ENCODE assay signal across 38 mouse cellular contexts in the genomic region with DNA sequence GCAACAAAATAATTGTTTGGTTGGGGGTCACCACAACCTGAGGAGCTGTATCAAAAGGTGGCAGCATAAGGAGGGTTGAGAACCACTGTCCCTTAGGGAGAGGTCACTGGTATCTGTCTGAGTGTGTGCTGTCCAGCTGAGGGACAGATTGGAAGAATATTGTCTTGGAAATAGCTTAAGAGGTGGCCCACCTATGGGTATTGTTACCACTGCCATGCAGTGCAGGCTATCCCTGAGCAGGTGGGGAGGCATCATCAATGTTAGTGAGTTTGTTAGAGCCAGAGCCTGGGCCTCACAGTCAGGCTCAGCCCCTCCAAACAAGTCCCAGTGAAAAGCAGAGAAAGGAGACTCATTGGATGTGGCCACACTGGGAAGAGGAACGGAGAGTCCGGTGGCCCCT. TPM values are rescaled to one million over a fixed set of nuclear protein-coding genes. Genes with fewer than 3 reads are reported as not detected.
"Had no signal": no experiment of that assay in that cellular context is flagged by ENCODE, and none has a peak within 500 bp of the region (broad histone marks: within the 10 kb centered on the region; RNA-seq: fewer than 3 reads in every experiment).

No protein-coding gene starts in this region.

- H3K27ac ChIP-seq: embryonic facial prominence, embryonic 10.5 days; embryonic facial prominence, embryonic 12.5 days; embryonic facial prominence, embryonic 13.5 days; embryonic facial prominence, embryonic 15.5 days; forebrain, embryonic 10.5 days; forebrain, embryonic 12.5 days; forebrain, embryonic 13.5 days; forebrain, embryonic 15.5 days; gastrocnemius, adult 2 months; heart, adult 2 months; heart, embryonic 10.5 days had no signal

- H3K36me3 ChIP-seq: embryonic facial prominence, embryonic 10.5 days; embryonic facial prominence, embryonic 12.5 days; embryonic facial prominence, embryonic 13.5 days; embryonic facial prominence, embryonic 15.5 days; forebrain, embryonic 10.5 days; forebrain, embryonic 12.5 days; forebrain, embryonic 15.5 days; heart, embryonic 10.5 days had no signal

- H3K4me2 ChIP-seq: embryonic facial prominence, embryonic 12.5 days; embryonic facial prominence, embryonic 13.5 days; embryonic facial prominence, embryonic 15.5 days; forebrain, embryonic 12.5 days; forebrain, embryonic 13.5 days; forebrain, embryonic 15.5 days had no signal

- H3K9me3 ChIP-seq: embryonic facial prominence, embryonic 10.5 days; embryonic facial prominence, embryonic 12.5 days; embryonic facial prominence, embryonic 13.5 days; embryonic facial prominence, embryonic 15.5 days; forebrain, embryonic 10.5 days; forebrain, embryonic 12.5 days; forebrain, embryonic 13.5 days; forebrain, embryonic 15.5 days; heart, embryonic 10.5 days had no signal

- H3K4me3 ChIP-seq: embryonic facial prominence, embryonic 10.5 days; embryonic facial prominence, embryonic 12.5 days; embryonic facial prominence, embryonic 13.5 days; embryonic facial prominence, embryonic 15.5 days; erythroblast, embryonic 14.5 days; forebrain, embryonic 10.5 days; forebrain, embryonic 12.5 days; forebrain, embryonic 13.5 days; forebrain, embryonic 15.5 days; gastrocnemius, adult 2 months; heart, adult 2 months; heart, embryonic 10.5 days had no signal

- H3K27me3 ChIP-seq: embryonic facial prominence, embryonic 12.5 days; embryonic facial prominence, embryonic 13.5 days; embryonic facial prominence, embryonic 15.5 days; forebrain, embryonic 12.5 days; forebrain, embryonic 13.5 days; forebrain, embryonic 15.5 days had no signal

- DNase-seq: cerebellum, adult 2 months; cerebellum, adult 8-10 months; cerebellum, adult 9-10 months; cerebellum, adult 9-11 months; cerebellum, postnatal 10 days; cerebellum, postnatal 14 days; cerebellum, postnatal 25 days; cerebellum, postnatal 36 days; embryo, embryonic 11 days; forebrain, postnatal 0 days; gastrocnemius, adult 2 months; gastrocnemius, postnatal 10 days; gastrocnemius, postnatal 14 days; gastrocnemius, postnatal 25 days; gastrocnemius, postnatal 36 days; heart, adult 2 months had no signal

- H3K9ac ChIP-seq: embryonic facial prominence, embryonic 12.5 days; embryonic facial prominence, embryonic 13.5 days; embryonic facial prominence, embryonic 15.5 days; forebrain, embryonic 12.5 days; forebrain, embryonic 13.5 days; forebrain, embryonic 15.5 days; forebrain, postnatal 0 days had no signal

- ATAC-seq: forebrain, embryonic 13.5 days; forebrain, embryonic 14.5 days; forebrain, embryonic 15.5 days; forebrain, embryonic 16.5 days; forebrain, postnatal 0 days had no signal

- H3K4me1 ChIP-seq: embryonic facial prominence, embryonic 12.5 days; forebrain, embryonic 12.5 days; forebrain, embryonic 13.5 days; forebrain, embryonic 15.5 days had no signal

RNA-seq across cellular contexts. Expression of a gene that starts 8.0 kb away (rescaled TPM):
- polyA plus RNA-seq: erythroblast, embryonic 14.5 days had no signal

RNA-seq across cellular contexts. Expression of a gene that starts 8.8 kb away (rescaled TPM):
- total RNA-seq: common myeloid progenitor, adult 5-6 weeks; granulocyte monocyte progenitor cell, adult 5-6 weeks had no signal
- polyA plus RNA-seq: erythroblast, embryonic 14.5 days had no signal

RNA-seq across cellular contexts. Expression of a gene that starts 22.8 kb away (rescaled TPM):
- total RNA-seq: common myeloid progenitor, adult 5-6 weeks; forebrain, postnatal 0 days; gastrocnemius, adult 18-20 months; gastrocnemius, adult 2 months; gastrocnemius, adult 8-10 months; gastrocnemius, postnatal 10 days; gastrocnemius, postnatal 14 days; gastrocnemius, postnatal 25 days; gastrocnemius, postnatal 36 days; granulocyte monocyte progenitor cell, adult 5-6 weeks; heart, adult 2 months had no signal
- polyA plus RNA-seq: cerebellum, adult 2 months; cortical plate, adult 2 months; embryonic facial prominence, embryonic 10.5 days; embryonic facial prominence, embryonic 11.5 days; embryonic facial prominence, embryonic 12.5 days; embryonic facial prominence, embryonic 13.5 days; embryonic facial prominence, embryonic 14.5 days; embryonic facial prominence, embryonic 15.5 days; erythroblast, embryonic 14.5 days; forebrain, embryonic 10.5 days; forebrain, embryonic 11.5 days; forebrain, embryonic 12.5 days; forebrain, embryonic 13.5 days; forebrain, embryonic 14.5 days; forebrain, embryonic 15.5 days; forebrain, embryonic 16.5 days; forebrain, postnatal 0 days; frontal cortex, adult 2 months; gonadal fat pad, adult 2 months; heart, adult 2 months; heart, embryonic 10.5 days had no signal
